Mouse (Mus musculus): ENCODE results near the gene Azi2. TPM values are rescaled to one million over a fixed set of nuclear protein-coding genes. Genes with fewer than 3 reads are reported as not detected.
A peak's percentile ranks its signal among the peaks of the same experiment; 100 is the strongest.

The Azi2 gene
- 90.0 and 93.6 TPM in 2 replicates for total RNA-seq (2015)
- total RNA-seq (2017) = 75.7 and 79.5 TPM in 2 replicates

GRCm38 (mm10) chr9:118040218-118041021, at the start of gene Azi2:
Gene Azi2, plus strand, starts transcription at chr9:118040499.
- peak; percentile 89 for ATAC-seq (ENCODE audit: poor library complexity, severe bottlenecking)

GRCm38 (mm10) chr9:117996631-117997030, 43.7 kb upstream of the Azi2 start:
- no peak for ATAC-seq (ENCODE audit: poor library complexity, severe bottlenecking)

GRCm38 (mm10) chr9:118001488-118001887, 38.8 kb upstream of the Azi2 start:
- no peak for ATAC-seq (ENCODE audit: poor library complexity, severe bottlenecking)

GRCm38 (mm10) chr9:118003218-118003886, 36.9 kb upstream of the Azi2 start:
- ATAC-seq (ENCODE audit: poor library complexity, severe bottlenecking) = no peak

GRCm38 (mm10) chr9:118003937-118004336, 36.4 kb upstream of the Azi2 start:
- ATAC-seq (ENCODE audit: poor library complexity, severe bottlenecking) = no peak

GRCm38 (mm10) chr9:118012928-118013327, 27.4 kb upstream of the Azi2 start:
- no peak for ATAC-seq (ENCODE audit: poor library complexity, severe bottlenecking)

GRCm38 (mm10) chr9:118024966-118025365, 15.3 kb upstream of the Azi2 start:
- no peak for ATAC-seq (ENCODE audit: poor library complexity, severe bottlenecking)

GRCm38 (mm10) chr9:118029490-118029889, 10.8 kb upstream of the Azi2 start:
- ATAC-seq (ENCODE audit: poor library complexity, severe bottlenecking) = no peak

- no peak for ATAC-seq (ENCODE audit: poor library complexity, severe bottlenecking)
Observed at GRCm38 (mm10) chr9:118030252-118030651, 10.0 kb upstream of the Azi2 start.

GRCm38 (mm10) chr9:118031694-118032093, 8.6 kb upstream of the Azi2 start:
- no peak for ATAC-seq (ENCODE audit: poor library complexity, severe bottlenecking)

GRCm38 (mm10) chr9:118034990-118035389, 5.3 kb upstream of the Azi2 start:
- ATAC-seq (ENCODE audit: poor library complexity, severe bottlenecking) = no peak

- peak; percentile 44 for ATAC-seq (ENCODE audit: poor library complexity, severe bottlenecking)
Observed at GRCm38 (mm10) chr9:118041022-118041400, 712 bp downstream of the Azi2 start.

- no peak for ATAC-seq (ENCODE audit: poor library complexity, severe bottlenecking)
Observed at GRCm38 (mm10) chr9:118041646-118042045, 1.3 kb downstream of the Azi2 start.

- ATAC-seq (ENCODE audit: poor library complexity, severe bottlenecking) = no peak
Observed at GRCm38 (mm10) chr9:118042738-118043137, 2.4 kb downstream of the Azi2 start.

GRCm38 (mm10) chr9:118043581-118043980, 3.3 kb downstream of the Azi2 start:
- ATAC-seq (ENCODE audit: poor library complexity, severe bottlenecking) = no peak

GRCm38 (mm10) chr9:118045011-118045533, 4.8 kb downstream of the Azi2 start:
- no peak for ATAC-seq (ENCODE audit: poor library complexity, severe bottlenecking)

- peak; percentile 79 for ATAC-seq (ENCODE audit: poor library complexity, severe bottlenecking)
Observed at GRCm38 (mm10) chr9:118053286-118053685, 13.0 kb downstream of the Azi2 start.

GRCm38 (mm10) chr9:118059101-118059500, 18.8 kb downstream of the Azi2 start:
- peak; percentile 60 for ATAC-seq (ENCODE audit: poor library complexity, severe bottlenecking)

GRCm38 (mm10) chr9:118070442-118070841, 30.1 kb downstream of the Azi2 start:
- ATAC-seq (ENCODE audit: poor library complexity, severe bottlenecking) = no peak

GRCm38 (mm10) chr9:118071337-118071736, 31.0 kb downstream of the Azi2 start:
- ATAC-seq (ENCODE audit: poor library complexity, severe bottlenecking) = peak; percentile 63

GRCm38 (mm10) chr9:118072101-118072500, 31.8 kb downstream of the Azi2 start:
- 0 out of 2 replicates have a peak, but pooled peaks have one; percentile 17 for ATAC-seq (ENCODE audit: poor library complexity, severe bottlenecking)

- ATAC-seq (ENCODE audit: poor library complexity, severe bottlenecking) = peak; percentile 31
Observed at GRCm38 (mm10) chr9:118073358-118073757, 33.1 kb downstream of the Azi2 start.

Measured in megakaryocyte, adult 5-6 weeks (primary cell).